Mouse (Mus musculus) spleen, embryonic (tissue): Measurements from ENCODE around the gene Capns1.

ENCODE experiments used
- CTCF ChIA-PET: fragments of 350-600 bp; sonication (Branson Sonifier 250); formaldehyde crosslinking; loops from one replicate; lab custom pipeline; 2022; lab: Charles Lee

Gene Capns1

DNA sequence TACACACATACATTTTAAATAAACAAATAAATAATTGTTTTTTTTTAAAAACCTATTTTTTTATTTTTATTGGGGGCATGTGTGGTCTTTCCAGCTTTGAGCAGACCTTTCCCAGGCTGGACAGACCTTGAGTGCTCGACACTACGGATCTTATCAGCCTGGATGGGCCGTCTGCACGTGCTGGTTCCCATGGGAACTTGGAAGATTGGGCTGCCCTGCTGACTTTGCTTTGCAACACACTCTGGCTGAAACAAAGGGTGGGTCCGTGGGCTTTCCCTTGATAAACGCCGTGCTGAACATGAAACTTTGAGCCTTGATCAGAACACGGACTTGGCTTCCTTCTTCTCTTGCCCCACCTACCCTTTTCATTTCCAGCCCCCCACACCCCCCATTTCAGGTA is 5.8 kb upstream of the Capns1 start:
- CTCF ChIA-PET = interaction anchor here (2.1 kb wide), 1 partner anchor 21 kb away, joined by 7 read pairs; the partner anchor contains the start of gene Cox7a1

GRCm38 (mm10) chr7:30202895-30203690 is 4.5 kb upstream of the Capns1 start:
- CTCF ChIA-PET = interaction anchor here (0.8 to 2.1 kb wide), 2 partner anchors 13 to 20 kb away, joined by 4 to 7 read pairs; partner anchors contain the start of gene Cox7a1

DNA sequence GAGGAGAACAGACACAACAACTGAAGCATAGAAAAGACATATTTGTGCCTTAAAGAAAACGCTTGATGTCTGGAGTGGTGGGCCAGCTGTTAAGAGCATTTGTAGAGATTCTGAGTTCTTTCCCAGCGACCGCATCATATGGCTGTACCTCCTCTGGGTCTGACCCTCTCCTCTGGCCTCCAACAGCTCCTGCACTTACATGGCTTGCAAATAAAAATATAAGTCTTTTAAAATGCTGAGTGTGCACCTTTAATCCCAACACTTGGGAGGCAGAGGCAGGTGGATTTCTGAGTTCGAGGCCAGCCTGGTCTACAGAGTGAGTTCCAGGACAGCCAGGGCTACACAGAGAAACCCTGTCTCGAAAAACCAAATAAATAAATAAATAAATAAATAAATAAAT is 2.0 kb upstream of the Capns1 start:
- CTCF ChIA-PET = interaction anchor here (0.6 kb wide), 1 partner anchor 225 kb away, joined by 4 read pairs; no protein-coding TSS in a partner anchor

DNA sequence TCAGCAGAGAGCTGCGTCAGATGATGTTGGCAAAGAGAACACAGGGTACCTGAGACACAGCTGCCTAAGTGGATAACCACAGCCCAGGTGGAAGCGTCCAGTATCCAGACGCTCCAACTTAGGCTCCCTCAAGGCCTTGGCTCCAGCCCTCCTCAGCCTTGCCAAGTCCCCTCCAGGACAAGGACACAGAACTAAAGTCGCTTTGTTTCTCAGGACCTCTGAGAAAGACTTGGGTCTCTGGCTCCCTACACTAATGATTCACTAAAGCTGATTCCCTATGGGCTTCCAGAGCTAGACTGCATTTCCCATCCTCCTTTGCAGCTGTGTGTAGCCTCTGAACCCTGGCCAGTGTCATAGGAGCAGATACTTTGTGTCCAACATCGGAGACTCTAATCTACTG is 1.6 kb upstream of the Capns1 start:
- CTCF ChIA-PET = no interaction called here

DNA sequence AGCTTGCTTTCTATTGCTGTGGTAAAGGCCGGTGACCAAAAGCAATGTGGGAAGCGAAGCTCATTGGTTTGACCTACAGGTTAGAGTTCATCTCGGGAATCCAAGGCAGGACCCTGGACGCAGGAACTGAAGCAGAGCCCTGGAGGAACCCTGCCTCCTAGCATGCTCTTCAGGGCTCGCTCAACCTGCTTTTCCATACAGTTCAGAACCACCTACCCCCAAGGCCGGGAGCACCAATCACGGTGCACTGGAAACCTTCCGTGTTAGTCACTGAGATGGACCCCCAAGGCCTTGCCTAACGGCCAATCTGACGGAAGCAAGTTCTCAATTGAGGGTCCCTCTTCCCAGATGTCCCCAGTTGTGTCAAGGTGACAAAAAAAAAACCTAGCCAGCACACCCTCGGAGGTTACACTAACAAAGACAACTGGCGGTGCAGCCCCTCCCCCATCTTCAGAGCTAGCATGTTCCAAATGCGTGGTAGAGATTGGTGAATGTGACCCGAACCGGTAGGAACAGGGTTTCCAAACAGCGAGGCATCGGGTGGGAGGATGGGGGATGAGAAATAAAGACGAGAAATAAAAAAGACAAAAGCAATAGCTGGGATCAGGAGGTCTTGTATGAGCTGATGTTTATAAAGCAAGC is 1.0 kb upstream of the Capns1 start:
- CTCF ChIA-PET = no interaction called here

DNA sequence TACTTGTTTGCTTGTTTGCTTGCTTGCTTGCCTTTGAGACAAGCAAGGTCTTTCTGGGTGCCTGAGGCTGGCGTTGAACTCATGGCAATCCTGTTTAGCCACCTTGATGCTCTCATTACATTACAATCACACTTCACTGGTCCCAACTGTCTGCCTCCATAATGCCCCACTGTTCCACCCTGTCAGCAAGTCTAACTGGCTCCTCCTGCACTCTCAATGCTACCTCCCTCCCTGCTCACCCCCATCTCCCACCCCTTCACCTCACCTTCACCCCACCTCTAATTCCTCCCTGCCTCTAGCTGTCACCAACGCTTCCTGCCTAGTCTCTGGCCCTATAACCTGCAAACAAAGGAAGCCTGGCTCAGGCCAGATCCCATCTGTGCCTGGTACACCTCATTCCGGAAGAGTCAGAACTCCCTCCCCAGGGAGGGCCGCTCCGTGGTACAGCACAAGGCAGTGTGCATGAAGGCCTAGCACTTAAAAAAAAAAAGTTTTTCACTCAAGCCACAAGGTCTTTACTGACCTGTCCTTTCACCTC is 950 bp downstream of the Capns1 start:
- CTCF ChIA-PET = no interaction called here

GRCm38 (mm10) chr7:30196171-30196570 is 2.4 kb downstream of the Capns1 start:
- CTCF ChIA-PET = no interaction called here

GRCm38 (mm10) chr7:30195461-30195860 is 3.1 kb downstream of the Capns1 start:
- CTCF ChIA-PET = interaction anchor here (0.6 to 1.0 kb wide), 2 partner anchors 10 to 211 kb away, joined by 3 to 5 read pairs; no protein-coding TSS in a partner anchor

GRCm38 (mm10) chr7:30194884-30195283 is 3.7 kb downstream of the Capns1 start:
- CTCF ChIA-PET = interaction anchor here (0.6 to 1.0 kb wide), 4 partner anchors 10 to 210 kb away, joined by 3 to 5 read pairs (median 3); no protein-coding TSS in a partner anchor

DNA sequence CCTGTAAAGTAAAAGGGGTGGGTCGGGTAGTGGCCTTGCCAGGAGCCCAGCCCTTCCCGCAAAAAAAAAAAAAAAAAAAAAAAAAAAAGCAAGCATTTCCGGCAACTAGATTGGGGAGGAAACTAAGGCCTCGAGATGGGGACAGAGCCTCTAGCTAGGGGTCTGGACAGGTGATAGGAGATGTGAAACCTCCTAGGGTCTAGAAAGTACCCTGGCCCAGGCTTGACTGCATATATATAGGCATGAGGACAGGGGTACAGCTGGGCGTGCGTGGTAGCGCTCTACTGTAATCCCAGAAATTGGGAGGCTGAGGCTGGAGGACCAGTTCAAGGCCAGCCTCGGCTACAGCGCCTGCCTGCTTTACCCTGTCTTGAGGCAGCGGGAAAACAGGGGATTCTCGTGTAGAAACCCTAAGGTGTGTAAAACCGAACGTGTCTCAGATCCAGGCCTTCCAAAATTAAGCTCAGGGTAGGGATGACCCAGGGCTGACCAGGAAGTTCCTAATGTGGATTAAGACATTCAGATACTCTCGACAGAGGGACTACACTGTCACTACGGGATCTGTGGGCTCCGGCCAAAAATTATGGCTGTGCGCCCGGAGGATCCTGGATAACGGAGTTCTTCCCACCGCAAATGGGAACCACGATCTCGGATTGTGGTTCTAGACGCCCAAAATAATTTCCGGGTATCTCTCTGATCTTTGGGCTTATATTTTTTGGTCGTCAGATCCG is 4.3 kb downstream of the Capns1 start:
- CTCF ChIA-PET = interaction anchor here (0.6 to 1.0 kb wide), 6 partner anchors 10 to 569 kb away, joined by 3 to 10 read pairs (median 7); partner anchors contain the start of gene Cox7a1

DNA sequence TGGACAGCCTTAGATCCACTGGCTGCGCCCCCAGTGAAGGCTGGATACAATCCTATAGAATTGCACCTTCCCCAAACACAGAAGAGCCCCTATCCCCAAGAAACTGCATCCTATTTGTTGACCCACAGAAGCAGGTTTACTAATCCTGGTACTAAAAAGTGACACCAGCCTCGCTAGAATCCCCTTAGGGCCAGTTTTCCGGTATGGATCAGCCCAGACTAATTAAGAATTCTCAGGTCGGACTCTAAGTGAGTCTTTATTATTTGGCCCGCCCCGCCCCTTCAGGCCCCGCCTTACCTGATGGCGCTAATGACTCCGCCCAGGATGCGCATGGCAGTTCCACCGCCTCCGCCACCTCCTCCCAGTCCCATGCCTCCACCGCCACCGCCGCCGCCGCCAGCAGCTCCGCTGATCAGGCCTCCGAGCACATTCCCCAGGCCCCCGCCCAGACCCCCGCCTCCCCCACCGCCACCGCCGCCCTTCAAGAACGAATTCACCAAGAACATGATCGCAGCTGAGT is 5.0 kb downstream of the Capns1 start:
- CTCF ChIA-PET = interaction anchor here (0.6 to 0.7 kb wide), 3 partner anchors 9 to 569 kb away, joined by 9 to 10 read pairs (median 9); partner anchors contain the start of gene Cox7a1

DNA sequence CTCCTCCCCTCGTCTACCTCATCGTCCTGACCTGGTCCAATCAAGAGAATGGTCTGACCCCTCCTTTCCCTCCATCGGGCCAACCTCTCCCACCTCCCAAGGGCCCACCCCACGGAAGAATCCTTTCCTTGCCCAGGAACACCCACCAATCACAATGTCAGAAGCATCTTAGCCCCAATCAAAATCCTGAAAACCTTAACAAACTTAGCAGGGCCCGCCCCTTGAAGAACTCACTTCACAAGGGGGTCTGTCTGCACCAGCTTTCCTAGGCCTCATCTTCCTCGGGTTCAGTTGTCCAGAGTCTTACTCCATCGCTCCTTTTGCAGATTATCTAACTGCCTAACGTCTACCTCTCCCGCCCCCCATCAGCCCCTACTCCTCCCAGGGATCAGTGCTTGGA is 5.6 kb downstream of the Capns1 start:
- CTCF ChIA-PET = no interaction called here

GRCm38 (mm10) chr7:30192088-30192487 is 6.5 kb downstream of the Capns1 start:
- CTCF ChIA-PET = no interaction called here

DNA sequence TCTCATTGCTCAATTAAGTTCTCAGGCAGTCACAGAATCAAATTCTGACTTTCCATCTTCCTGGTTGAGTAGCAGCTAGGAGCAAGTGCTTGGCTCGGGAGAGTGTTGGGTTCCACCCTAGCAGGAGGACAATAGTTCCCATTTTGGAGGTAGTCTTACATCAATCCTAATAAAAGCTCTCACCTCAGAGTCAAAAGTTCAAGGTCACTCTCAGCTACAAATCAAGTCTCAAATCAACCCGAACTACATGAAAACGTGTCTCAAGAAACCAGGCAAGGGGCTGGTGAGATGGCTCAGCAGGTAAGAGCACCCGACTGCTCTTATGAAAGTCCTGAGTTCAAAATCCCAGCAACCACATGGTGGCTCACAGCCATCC is 9.5 kb downstream of the Capns1 start:
- CTCF ChIA-PET = interaction anchor here (0.7 kb wide), 1 partner anchor 159 kb away, joined by 12 read pairs; no protein-coding TSS in a partner anchor

DNA sequence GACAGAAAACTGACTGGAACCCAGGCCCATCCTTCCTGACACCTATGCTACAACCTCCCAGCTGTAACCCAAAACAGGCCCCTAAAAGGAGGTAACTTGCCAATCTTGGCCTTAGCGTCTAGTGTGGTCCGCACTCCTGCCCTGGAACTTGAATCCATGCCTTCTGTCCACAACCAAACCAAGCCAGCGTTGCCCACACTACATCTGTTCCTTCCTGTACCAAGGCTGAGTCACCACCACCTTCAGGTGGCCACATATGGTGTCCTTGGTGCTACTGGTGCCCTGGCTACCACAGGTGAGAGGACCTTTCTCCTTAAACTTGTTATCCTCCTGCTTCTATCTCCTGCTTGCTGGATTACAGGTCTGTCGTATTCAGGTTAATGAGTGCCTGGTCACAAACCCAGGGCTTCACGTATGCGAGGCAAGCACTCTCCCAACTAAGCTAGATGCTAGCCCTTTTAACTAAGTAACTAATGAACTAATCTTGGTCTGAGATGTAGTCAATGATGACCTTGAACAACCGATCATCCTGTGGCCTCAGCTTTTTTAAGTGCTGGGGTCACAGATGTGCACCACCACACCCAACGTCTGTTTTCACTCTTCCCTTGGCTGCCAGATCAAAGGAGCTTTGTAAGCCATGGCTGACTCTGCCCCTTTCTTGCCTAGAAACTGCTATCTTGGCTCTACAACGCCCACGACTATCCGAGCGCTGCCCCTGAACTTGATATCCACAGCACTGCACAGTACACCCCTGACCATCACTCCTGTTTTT is 10.1 kb downstream of the Capns1 start:
- CTCF ChIA-PET = no interaction called here

DNA sequence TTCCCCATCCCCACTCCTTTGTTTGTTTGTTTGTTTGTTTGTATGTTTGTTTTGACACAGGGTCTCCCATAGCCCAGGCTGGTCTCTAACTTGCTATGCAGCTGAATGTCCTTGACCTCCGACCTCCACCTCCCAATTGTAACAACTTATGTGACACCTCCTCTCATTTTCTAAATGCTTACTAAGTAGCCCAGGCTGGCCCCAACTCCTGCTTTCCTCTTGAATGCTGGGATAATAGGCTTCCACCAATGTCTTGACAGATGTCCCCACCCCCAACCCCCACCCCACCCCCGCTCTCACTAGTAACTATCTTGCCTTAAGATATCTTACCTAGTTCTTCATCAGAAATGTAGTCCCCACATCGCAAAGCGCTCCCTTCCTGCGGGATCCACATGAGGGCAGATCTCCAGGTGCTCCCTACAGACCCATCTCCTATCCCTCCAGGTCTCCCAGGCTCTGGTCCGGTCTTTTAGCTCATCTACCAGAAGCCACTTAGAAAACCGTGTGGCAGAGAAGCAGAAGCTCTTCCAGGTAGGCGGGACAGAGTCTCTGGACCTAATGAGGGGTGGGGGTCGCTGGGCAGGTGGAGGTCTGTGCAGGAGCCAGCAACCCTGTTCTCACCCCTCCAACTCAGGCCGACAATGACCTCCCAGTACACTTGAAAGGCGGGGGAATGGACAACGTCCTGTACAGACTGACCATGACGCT is 13.8 kb downstream of the Capns1 start:
- CTCF ChIA-PET = interaction anchor here (0.6 kb wide), 1 partner anchor 9 kb away, joined by 9 read pairs; no protein-coding TSS in a partner anchor

- CTCF ChIA-PET = interaction anchor here (0.6 to 2.4 kb wide), 4 partner anchors 10 to 390 kb away, joined by 3 to 12 read pairs (median 8); no protein-coding TSS in a partner anchor
Observed at GRCm38 (mm10) chr7:30183879-30184289, 14.7 kb downstream of the Capns1 start, which contains the start of gene Cox7a1. Gene Cox7a1 (plus strand): TSS chr7:30184144.

DNA sequence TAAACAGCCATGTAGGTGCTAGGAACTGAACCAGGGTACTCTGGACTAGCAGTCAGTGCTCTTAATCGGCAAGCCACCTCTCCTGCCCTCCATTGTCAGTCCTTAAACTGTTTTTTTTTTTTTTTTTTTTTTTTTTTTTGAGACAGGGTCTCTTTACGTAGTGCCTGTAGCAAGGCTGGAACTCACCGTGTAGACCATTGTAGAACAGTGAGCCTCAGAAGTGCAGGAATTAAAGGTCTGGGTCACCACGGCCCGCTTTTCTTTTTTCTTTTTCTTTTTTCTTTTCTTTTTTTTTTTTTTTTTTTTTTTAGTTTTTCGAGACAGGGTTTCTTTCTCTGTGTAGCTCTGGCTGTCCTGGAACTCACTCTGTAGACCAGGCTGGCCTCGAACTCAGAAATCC is 15.4 kb downstream of the Capns1 start:
- CTCF ChIA-PET = interaction anchor here (0.7 to 2.4 kb wide), 5 partner anchors 15 to 391 kb away, joined by 3 to 12 read pairs (median 4); partner anchors contain the start of gene Capns1

DNA sequence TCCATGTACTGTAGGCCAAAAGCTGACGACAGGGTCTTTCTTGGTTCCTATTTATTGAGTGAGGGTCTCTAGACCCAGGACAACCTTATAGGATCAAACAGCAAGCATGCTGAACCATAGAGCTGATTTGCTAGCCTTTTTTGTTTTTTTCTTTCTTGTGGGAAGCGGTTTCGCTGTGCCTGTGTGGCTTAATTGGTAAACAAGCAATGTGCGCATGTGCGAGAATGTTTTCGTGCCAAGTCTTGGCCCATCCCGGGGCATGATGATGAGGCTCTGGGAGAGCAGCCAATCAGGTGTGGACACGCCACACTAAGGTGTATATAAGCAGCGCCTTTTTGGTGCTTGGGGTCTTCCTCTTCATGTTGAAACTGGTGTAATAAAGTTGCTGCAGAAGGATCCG is 16.7 kb downstream of the Capns1 start:
- CTCF ChIA-PET = interaction anchor here (0.6 to 2.4 kb wide), 4 partner anchors 17 to 54 kb away, joined by 3 to 7 read pairs (median 4); partner anchors contain the start of gene Capns1
